Mouse (Mus musculus) lung, adult 2 months (tissue): ENCODE measurements around the gene Pi16. TPM values are rescaled to one million over a fixed set of nuclear protein-coding genes. Genes with fewer than 3 reads are reported as not detected.

Experiments used
- DNase-seq: peaks from one replicate; pipeline ENCODE4 v3.0.0; 2022
- H3K4me1 ChIP-seq: fragments of 200-500 bp; 2 replicates; pipeline ENCODE4 v1.6.1; 2011; ENCODE audit warnings: low read length; ENCODE audit not compliant: control insufficient read depth, insufficient read depth
- H3K4me3 ChIP-seq: fragments of 200-500 bp; replicated peaks from 2 replicates; pipeline ENCODE3; 2011; ENCODE audit warnings: low read depth, mild to moderate bottlenecking, control low read depth, low read length; ENCODE audit errors: extremely low read depth
- CTCF ChIP-seq: fragments of 200-500 bp; IDR thresholded peaks from 2 replicates; pipeline ENCODE4 v1.5.1; 2011; ENCODE audit warnings: mild to moderate bottlenecking, low read length, control low read depth; ENCODE audit not compliant: insufficient read depth
- POLR2A ChIP-seq: fragments of 200-500 bp; IDR thresholded peaks from 2 replicates; pipeline ENCODE4 v1.6.1; 2011; ENCODE audit warnings: low read depth, mild to moderate bottlenecking, control low read depth, low read length, borderline replicate concordance; ENCODE audit errors: extremely low read depth
- WGBS: fragments of 180-500 bp; shearing (Covaris S2); methylation state at CpG from one replicate; pipeline ENCODE4 v1.1.7; 2018; 5-methylcytosine and 5-hydroxymethylcytosine counted together
- polyA plus RNA-seq: library from polyadenylated mRNA; depleted of rRNA; stranded (reverse); fragments of >200 nt; gene quantifications from 2 replicates; pipeline ENCODE4 v1.2.3, GENCODE M21; 2012

Pi16 gene
- polyA plus RNA-seq, 1 experiment: 46.8 TPM

- 48% methylated on average over 5 of the region's 5 CpGs for WGBS
- DNase-seq: no peak
- Histone ChIP-seq H3K4me3 (no peak overlapping the region), H3K4me1 (peaks cover 10% of the 10 kb centered on the region; the same call in 1 of the 2 replicates)
- TF ChIP-seq CTCF: no peak
- TF ChIP-seq POLR2A: no peak
These were observed 38.0 kb downstream of the Pi16 start for GRCm38 (mm10) chr17:29355461-29355840.

- WGBS: 17% methylated on average over 17 of the region's 17 CpGs
- TF ChIP-seq POLR2A: no peak
- TF ChIP-seq CTCF: no peak
- peak; percentile 72 for DNase-seq
- H3K4me3 ChIP-seq: peak overlapping the region; percentile 55
- peaks cover 10% of the 10 kb centered on the region; the same call in 1 of the 2 replicates for H3K4me1 ChIP-seq
These were observed 38.5 kb downstream of the Pi16 start for GRCm38 (mm10) chr17:29355841-29356478.

GRCm38 (mm10) chr17:29356479-29356856, 39.0 kb downstream of the Pi16 start:
- H3K4me3 ChIP-seq: peak overlapping the region; percentile 55
- DNase-seq: no peak
- 7% methylated on average over 11 of the region's 11 CpGs for WGBS

GRCm38 (mm10) chr17:29356882-29357281, 39.4 kb downstream of the Pi16 start:
- TF ChIP-seq POLR2A (no peak), CTCF (no peak)
- H3K4me3 ChIP-seq: peak overlapping the region; percentile 52
- H3K4me1 ChIP-seq: peaks cover 10% of the 10 kb centered on the region; the same call in 1 of the 2 replicates
- no peak for DNase-seq
- 23% methylated on average over 9 of the region's 9 CpGs for WGBS

More at GRCm38 (mm10) chr17:29356479-29356856, 39.0 kb downstream of the Pi16 start:
- H3K4me1 ChIP-seq: peaks cover 10% of the 10 kb centered on the region; the same call in 1 of the 2 replicates
- TF ChIP-seq POLR2A: peak; percentile 50; the same call in 1 of the 2 replicates
- TF ChIP-seq CTCF: no peak

- no peak for TF ChIP-seq POLR2A
- TF ChIP-seq CTCF: no peak
- no peak for DNase-seq
These were observed 41.4 kb downstream of the Pi16 start for GRCm38 (mm10) chr17:29358928-29359327.

GRCm38 (mm10) chr17:29360761-29361221, 43.3 kb downstream of the Pi16 start, which contains the start of gene Fgd2:
Gene Fgd2, plus strand, starts transcription at chr17:29360914.
- peak; percentile 47 for DNase-seq
- WGBS: 26% methylated on average over 5 of the region's 5 CpGs

More at GRCm38 (mm10) chr17:29358928-29359327, 41.4 kb downstream of the Pi16 start:
- WGBS: 74% methylated on average over 3 of the region's 3 CpGs
- Histone ChIP-seq H3K4me1 (peaks cover 10% of the 10 kb centered on the region; the same call in 1 of the 2 replicates), H3K4me3 (no peak overlapping the region)

GRCm38 (mm10) chr17:29361982-29362691, 44.7 kb downstream of the Pi16 start:
- TF ChIP-seq CTCF (no peak), POLR2A (no peak)
- Histone ChIP-seq H3K4me3 (no peak overlapping the region), H3K4me1 (no peaks in the 10 kb centered on the region)
- no peak for DNase-seq
- WGBS: 55% methylated on average over 8 of the region's 8 CpGs

More at GRCm38 (mm10) chr17:29360761-29361221, 43.3 kb downstream of the Pi16 start, which contains the start of gene Fgd2:
- Histone ChIP-seq H3K4me3 (peak within 1 kb of the TSS; percentile 40), H3K4me1 (peaks cover 5% of the 10 kb centered on the region; the same call in 1 of the 2 replicates)
- TF ChIP-seq POLR2A (no peak), CTCF (no peak)

- Histone ChIP-seq H3K4me1 (no peaks in the 10 kb centered on the region), H3K4me3 (no peak overlapping the region)
- DNase-seq: no peak
- TF ChIP-seq POLR2A: no peak
- TF ChIP-seq CTCF: no peak
- 83% methylated on average over 8 of the region's 8 CpGs for WGBS
These were observed 45.6 kb downstream of the Pi16 start for GRCm38 (mm10) chr17:29363109-29363508.

GRCm38 (mm10) chr17:29365105-29365621, 47.7 kb downstream of the Pi16 start:
- Histone ChIP-seq H3K4me1 (no peaks in the 10 kb centered on the region), H3K4me3 (no peak overlapping the region)
- no peak for DNase-seq
- TF ChIP-seq CTCF (no peak), POLR2A (no peak)
- WGBS: 70% methylated on average over 13 of the region's 13 CpGs
